Mouse (Mus musculus): ENCODE results near the gene Slc28a3. TPM values are rescaled to one million over a fixed set of nuclear protein-coding genes. Genes with fewer than 3 reads are reported as not detected.

Gene Slc28a3
- not detected in 2 replicates for polyA plus RNA-seq (2012; ENCODE audit: low replicate concordance)

GRCm38 (mm10) chr13:58610716-58611115 is at the start of gene Slc28a3:
Gene Slc28a3, minus strand, starts transcription at chr13:58610877.

Other genes with a start within 250 kb of the Slc28a3 start
- 14.5 and 27.5 TPM in 2 replicates for gene 2210016F16Rik, start 225.7 kb downstream of the Slc28a3 start, polyA plus RNA-seq (2012; ENCODE audit: low replicate concordance)
- 26.4 and 67.0 TPM in 2 replicates for gene Rmi1, start 208.6 kb downstream of the Slc28a3 start, polyA plus RNA-seq (2012; ENCODE audit: low replicate concordance)
- 571 and 581 TPM in 2 replicates for gene Hnrnpk, start 207.5 kb downstream of the Slc28a3 start, polyA plus RNA-seq (2012; ENCODE audit: low replicate concordance)
- 0.01 TPM in 2 replicates for gene Ntrk2, start 195.7 kb upstream of the Slc28a3 start, polyA plus RNA-seq (2012; ENCODE audit: low replicate concordance)

Data from hematopoietic multipotent progenitor cell, adult 10-12 weeks (in vitro differentiated cells).